Comparison of ENCODE assay signal across 19 mouse cellular contexts in the genomic region with DNA sequence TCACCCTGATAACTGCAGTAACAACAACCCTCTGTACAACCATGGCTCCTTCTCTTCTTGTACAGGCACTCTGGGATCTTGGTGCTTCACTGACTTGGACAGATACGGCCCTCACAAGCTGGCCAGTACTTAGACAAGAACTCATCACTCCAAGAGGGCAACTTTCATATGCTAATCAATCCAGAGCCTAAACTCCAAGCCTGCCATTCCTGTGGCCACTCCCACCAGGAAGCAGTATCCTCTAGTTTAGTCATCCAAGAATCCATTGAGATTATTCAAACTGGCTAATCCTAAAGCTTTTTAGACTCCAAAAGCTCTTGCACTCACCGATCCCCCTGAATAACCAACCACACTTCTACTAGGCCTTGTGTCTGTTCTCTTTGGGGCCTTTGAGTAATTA.
"Had no signal": no experiment of that assay in that cellular context is flagged by ENCODE, and none has a peak within 500 bp of the region (broad histone marks: within the 10 kb centered on the region; RNA-seq: fewer than 3 reads in every experiment).

No protein-coding gene starts in this region.

- ATAC-seq: midbrain, embryonic 16.5 days had no signal

- H3K27ac ChIP-seq: midbrain, embryonic 10.5 days; midbrain, embryonic 12.5 days; neural tube, embryonic 13.5 days; neural tube, embryonic 15.5 days had no signal

- H3K4me2 ChIP-seq: lung, embryonic 14.5 days; midbrain, embryonic 12.5 days; neural tube, embryonic 13.5 days; neural tube, embryonic 15.5 days had no signal

- DNase-seq: lung, adult 18-20 months; lung, embryonic 14.5 days; lung, postnatal 10 days; lung, postnatal 4 days; midbrain, embryonic 14.5 days; retina, postnatal 1 day; right cerebral cortex, adult 18-20 months; right cerebral cortex, postnatal 25 days; right cerebral cortex, postnatal 4 days; spleen, adult 18-20 months; thymus, adult 18-20 months; thymus, postnatal 14 days; thymus, postnatal 36 days had no signal

- H3K27me3 ChIP-seq: midbrain, embryonic 12.5 days; neural tube, embryonic 13.5 days; neural tube, embryonic 15.5 days had no signal

- H3K4me1 ChIP-seq: midbrain, embryonic 10.5 days; midbrain, embryonic 12.5 days; neural tube, embryonic 13.5 days; neural tube, embryonic 15.5 days had no signal

- H3K9ac ChIP-seq: lung, embryonic 14.5 days; midbrain, embryonic 12.5 days; neural tube, embryonic 13.5 days; neural tube, embryonic 15.5 days had no signal

- H3K4me3 ChIP-seq: midbrain, embryonic 10.5 days; midbrain, embryonic 12.5 days; myocyte; neural tube, embryonic 13.5 days; neural tube, embryonic 15.5 days had no signal

- H3K9me3 ChIP-seq: midbrain, embryonic 10.5 days; midbrain, embryonic 12.5 days; neural tube, embryonic 13.5 days; neural tube, embryonic 15.5 days had no signal
